Mouse (Mus musculus) embryonic facial prominence, embryonic 11.5 days (tissue): Measurements from ENCODE around the gene Lrrc32. TPM values are rescaled to one million over a fixed set of nuclear protein-coding genes. Genes with fewer than 3 reads are reported as not detected.

Experiments
- ATAC-seq: fragments of 200-750 bp; cut with Nextera tagmentation; replicated peaks from 2 replicates; pipeline ENCODE4 v1.8.0; 2017; ENCODE audit warnings: low read depth; ENCODE audit not compliant: insufficient number of reproducible peaks, low FRiP score, low TSS enrichment
- DNase-seq: peaks from one replicate; pipeline ENCODE4 v3.0.0-alpha.2; 2015; ENCODE audit warnings: low spot score
- H3K27ac ChIP-seq: fragments of 300-500 bp; sonication (generic); replicated peaks from 2 replicates; pipeline ENCODE4 v1.5.1; 2014; ENCODE audit warnings: mild to moderate bottlenecking, low read depth, low read length, control low read depth
- H3K27me3 ChIP-seq: fragments of 300-500 bp; sonication (generic); 2 replicates; pipeline ENCODE4 v1.6.1; 2014; ENCODE audit warnings: mild to moderate bottlenecking, low read length, moderate library complexity, mixed read lengths; ENCODE audit not compliant: control insufficient read depth, insufficient read depth
- H3K36me3 ChIP-seq: fragments of 300-500 bp; sonication (generic); replicated peaks from 2 replicates; pipeline ENCODE4 v1.6.1; 2014; ENCODE audit warnings: low read depth, mild to moderate bottlenecking, low read length, moderate library complexity, mixed read lengths; ENCODE audit not compliant: control insufficient read depth, insufficient read depth
- H3K4me1 ChIP-seq: fragments of 300-500 bp; sonication (generic); 2 replicates; pipeline ENCODE4 v1.6.1; 2014; ENCODE audit warnings: low read length, mixed read lengths; ENCODE audit not compliant: control insufficient read depth, insufficient read depth
- H3K4me2 ChIP-seq: fragments of 300-500 bp; sonication (generic); 2 replicates; pipeline ENCODE4 v1.6.1; 2014; ENCODE audit warnings: low read depth, mild to moderate bottlenecking, control low read depth, low read length, moderate library complexity
- H3K4me3 ChIP-seq: fragments of 300-500 bp; sonication (generic); 2 replicates; pipeline ENCODE4 v1.5.1; 2014; ENCODE audit warnings: low read depth, low read length, control low read depth
- H3K9ac ChIP-seq: fragments of 300-500 bp; sonication (generic); replicated peaks from 2 replicates; pipeline ENCODE4 v1.6.1; 2014; ENCODE audit warnings: mild to moderate bottlenecking, control low read depth, low read length
- H3K9me3 ChIP-seq: fragments of 300-500 bp; sonication (generic); replicated peaks from 2 replicates; pipeline ENCODE4 v1.6.1; 2016; ENCODE audit warnings: mild to moderate bottlenecking, low read length, inconsistent platforms, mixed read lengths; ENCODE audit not compliant: control insufficient read depth
- WGBS: fragments of 180-500 bp; shearing (Covaris S2); extraction: QIAGEN DNeasy Blood & Tissue Kit; methylation state at CpG from one replicate; pipeline ENCODE4 v1.1.7; 2014; 5-methylcytosine and 5-hydroxymethylcytosine counted together
- polyA plus RNA-seq: library from polyadenylated mRNA; unstranded; fragments of >200 nt; fragmentation: Nextera tagmentation; extraction: Ambion mirVana; gene quantifications from 2 replicates; pipeline ENCODE4 v1.2.1, GENCODE M21; 2014

Gene Lrrc32
- polyA plus RNA-seq, 1 experiment from 2014 or later: 2.6 TPM

- no peak for DNase-seq
- ATAC-seq: no peak
- no peak overlapping the region for H3K9ac ChIP-seq
- H3K4me2 ChIP-seq: no peak overlapping the region
- H3K4me3 ChIP-seq: no peak overlapping the region
- H3K27me3 ChIP-seq: no peaks in the 10 kb centered on the region
- no peaks in the 10 kb centered on the region for H3K9me3 ChIP-seq
- no peak overlapping the region for H3K27ac ChIP-seq
- peaks cover 3% of the 10 kb centered on the region; the same call in 1 of the 2 replicates for H3K4me1 ChIP-seq
- 28% methylated on average over 6 of the region's 6 CpGs for WGBS
- no peaks in the 10 kb centered on the region for H3K36me3 ChIP-seq
Observed at GRCm38 (mm10) chr7:98524401-98524800, 35.3 kb downstream of the Lrrc32 start.

- H3K4me3 ChIP-seq: no peak overlapping the region
- H3K27me3 ChIP-seq: no peaks in the 10 kb centered on the region
- no peak for DNase-seq
- no peak overlapping the region for H3K4me2 ChIP-seq
- peaks cover 3% of the 10 kb centered on the region; the same call in 1 of the 2 replicates for H3K4me1 ChIP-seq
- no peak overlapping the region for H3K27ac ChIP-seq
- WGBS: 87% methylated on average over 6 of the region's 6 CpGs
- no peak overlapping the region for H3K9ac ChIP-seq
- H3K36me3 ChIP-seq: no peaks in the 10 kb centered on the region
- ATAC-seq: no peak
- no peaks in the 10 kb centered on the region for H3K9me3 ChIP-seq
Observed at GRCm38 (mm10) chr7:98524869-98525699, 36.0 kb downstream of the Lrrc32 start.

GRCm38 (mm10) chr7:98527085-98527484, 38.0 kb downstream of the Lrrc32 start:
- Histone ChIP-seq H3K27ac (no peak overlapping the region), H3K9ac (no peak overlapping the region), H3K4me3 (no peak overlapping the region), H3K4me1 (peaks cover 3% of the 10 kb centered on the region; the same call in 1 of the 2 replicates), H3K9me3 (no peaks in the 10 kb centered on the region), H3K27me3 (no peaks in the 10 kb centered on the region), H3K36me3 (no peaks in the 10 kb centered on the region), H3K4me2 (no peak overlapping the region)
- ATAC-seq (no peak), DNase-seq (no peak)
- 91% methylated on average over 3 of the region's 3 CpGs for WGBS

- Histone ChIP-seq H3K27me3 (no peaks in the 10 kb centered on the region), H3K9me3 (no peaks in the 10 kb centered on the region), H3K4me2 (no peak overlapping the region), H3K27ac (no peak overlapping the region), H3K36me3 (no peaks in the 10 kb centered on the region), H3K4me3 (no peak overlapping the region), H3K4me1 (no peaks in the 10 kb centered on the region), H3K9ac (no peak overlapping the region)
- no peak for DNase-seq
- WGBS: 72% methylated on average over 7 of the region's 7 CpGs
- ATAC-seq: no peak
Observed at GRCm38 (mm10) chr7:98531612-98532011, 42.5 kb downstream of the Lrrc32 start.

GRCm38 (mm10) chr7:98532981-98533380, 43.9 kb downstream of the Lrrc32 start:
- H3K9me3 ChIP-seq: no peaks in the 10 kb centered on the region
- H3K9ac ChIP-seq: no peak overlapping the region
- 91% methylated on average over 4 of the region's 4 CpGs for WGBS
- H3K27ac ChIP-seq: no peak overlapping the region
- H3K4me3 ChIP-seq: no peak overlapping the region
- H3K4me2 ChIP-seq: no peak overlapping the region
- H3K27me3 ChIP-seq: no peaks in the 10 kb centered on the region
- ATAC-seq (no peak), DNase-seq (no peak)
- no peaks in the 10 kb centered on the region; the same call in 1 of the 2 replicates for H3K4me1 ChIP-seq
- no peaks in the 10 kb centered on the region for H3K36me3 ChIP-seq

- Histone ChIP-seq H3K27me3 (no peaks in the 10 kb centered on the region), H3K36me3 (no peaks in the 10 kb centered on the region), H3K27ac (no peak overlapping the region), H3K4me1 (no peaks in the 10 kb centered on the region; the same call in 1 of the 2 replicates), H3K4me3 (no peak overlapping the region), H3K9me3 (no peaks in the 10 kb centered on the region), H3K9ac (no peak overlapping the region), H3K4me2 (no peak overlapping the region)
- ATAC-seq (no peak), DNase-seq (no peak)
- WGBS: 93% methylated on average over 13 of the region's 13 CpGs
Observed at GRCm38 (mm10) chr7:98534432-98534855, 45.4 kb downstream of the Lrrc32 start.

GRCm38 (mm10) chr7:98535191-98535590, 46.1 kb downstream of the Lrrc32 start:
- WGBS: 91% methylated on average over 6 of the region's 6 CpGs
- no peaks in the 10 kb centered on the region for H3K36me3 ChIP-seq

GRCm38 (mm10) chr7:98535882-98536281, 46.8 kb downstream of the Lrrc32 start:
- no peaks in the 10 kb centered on the region; the same call in 1 of the 2 replicates for H3K4me1 ChIP-seq
- no peak for ATAC-seq
- WGBS: 86% methylated on average over 4 of the region's 4 CpGs

More at GRCm38 (mm10) chr7:98535191-98535590, 46.1 kb downstream of the Lrrc32 start:
- Histone ChIP-seq H3K9me3 (no peaks in the 10 kb centered on the region), H3K27me3 (no peaks in the 10 kb centered on the region), H3K27ac (no peak overlapping the region), H3K4me3 (no peak overlapping the region), H3K4me1 (no peaks in the 10 kb centered on the region; the same call in 1 of the 2 replicates), H3K9ac (no peak overlapping the region), H3K4me2 (no peak overlapping the region)
- ATAC-seq (no peak), DNase-seq (no peak)

More at GRCm38 (mm10) chr7:98535882-98536281, 46.8 kb downstream of the Lrrc32 start:
- H3K4me3 ChIP-seq: no peak overlapping the region
- no peaks in the 10 kb centered on the region for H3K36me3 ChIP-seq
- no peak overlapping the region for H3K27ac ChIP-seq
- no peak overlapping the region for H3K4me2 ChIP-seq
- no peak for DNase-seq
- H3K9ac ChIP-seq: no peak overlapping the region
- H3K9me3 ChIP-seq: no peaks in the 10 kb centered on the region
- no peaks in the 10 kb centered on the region for H3K27me3 ChIP-seq
